Mouse (Mus musculus) midbrain, postnatal 0 days (tissue): ENCODE data around the gene Fbxl21. TPM values are rescaled to one million over a fixed set of nuclear protein-coding genes. Genes with fewer than 3 reads are reported as not detected.

Source experiments
- ATAC-seq: fragments of 200-750 bp; cut with Nextera tagmentation; 2 replicates; pipeline ENCODE4 v1.8.0; 2017; ENCODE audit warnings: moderate number of reproducible peaks, mild to moderate bottlenecking, moderate TSS enrichment, moderate library complexity; ENCODE audit not compliant: low FRiP score
- DNase-seq: peaks from one replicate; pipeline ENCODE4 v3.0.0-alpha.2; 2015; ENCODE audit warnings: low spot score
- H3K27ac ChIP-seq: fragments of 300-500 bp; sonication (generic); 2 replicates; pipeline ENCODE4 v1.5.1; 2014; ENCODE audit warnings: low read depth, mild to moderate bottlenecking, low read length, mixed read lengths
- H3K27me3 ChIP-seq: fragments of 300-500 bp; sonication (generic); 2 replicates; pipeline ENCODE4 v1.6.1; 2014; ENCODE audit warnings: low read length, control low read depth, mixed read lengths; ENCODE audit not compliant: insufficient read depth
- H3K36me3 ChIP-seq: fragments of 300-500 bp; sonication (generic); 2 replicates; pipeline ENCODE4 v1.6.1; 2014; ENCODE audit warnings: low read length, control low read depth, mixed read lengths; ENCODE audit not compliant: insufficient read depth
- H3K4me1 ChIP-seq: fragments of 300-500 bp; sonication (generic); 2 replicates; pipeline ENCODE4 v1.6.1; 2014; ENCODE audit warnings: mild to moderate bottlenecking, control low read depth, antibody characterized with exemption, low read length, mixed read lengths; ENCODE audit not compliant: insufficient read depth
- H3K4me2 ChIP-seq: fragments of 300-500 bp; sonication (generic); 2 replicates; pipeline ENCODE4 v1.6.1; 2014; ENCODE audit warnings: low read depth, mild to moderate bottlenecking, low read length, mixed read lengths; ENCODE audit not compliant: poor library complexity, severe bottlenecking
- H3K4me3 ChIP-seq: fragments of 300-500 bp; sonication (generic); 2 replicates; pipeline ENCODE4 v1.5.1; 2014; ENCODE audit warnings: low read depth, mild to moderate bottlenecking, low read length, moderate library complexity
- H3K9ac ChIP-seq: fragments of 300-500 bp; sonication (generic); replicated peaks from 2 replicates; pipeline ENCODE4 v1.6.1; 2014; ENCODE audit warnings: mild to moderate bottlenecking, low read length, moderate library complexity, mixed read lengths; ENCODE audit not compliant: poor library complexity, severe bottlenecking
- H3K9me3 ChIP-seq: fragments of 300-500 bp; sonication (generic); 2 replicates; pipeline ENCODE4 v1.6.1; 2016; ENCODE audit warnings: low read length, control low read depth
- CTCF ChIP-seq: IDR thresholded peaks from 2 replicates; pipeline ENCODE4 v1.5.1; 2016; ENCODE audit warnings: antibody characterized with exemption, mild to moderate bottlenecking
- WGBS: fragments of 180-500 bp; shearing (Covaris S2); extraction: QIAGEN DNeasy Blood & Tissue Kit; methylation state at CpG from one replicate; pipeline ENCODE4 v1.1.7; 2014; 5-methylcytosine and 5-hydroxymethylcytosine counted together
- polyA plus RNA-seq: library from polyadenylated mRNA; unstranded; fragments of >200 nt; fragmentation: Nextera tagmentation; extraction: Ambion mirVana; gene quantifications from 2 replicates; pipeline ENCODE4 v1.2.1, GENCODE M21; 2015
- total RNA-seq: library from RNA; depleted of rRNA; stranded (reverse); fragments of >200 nt; gene quantifications from 2 replicates; pipeline ENCODE4 v1.2.3, GENCODE M21; 2014

Gene Fbxl21
- total and polyA plus RNA-seq, 2 experiments from 2014 or later: 4.3 to 7.2 TPM

- WGBS: 64% methylated on average over 1 of the region's 1 CpGs
- Histone ChIP-seq H3K27me3 (no peaks in the 10 kb centered on the region), H3K27ac (no peak overlapping the region), H3K4me1 (0 out of 2 replicates have a peak, but pooled peaks cover 2% of the 10 kb centered on the region), H3K36me3 (no peaks in the 10 kb centered on the region), H3K4me2 (no peak overlapping the region), H3K9me3 (no peaks in the 10 kb centered on the region), H3K4me3 (no peak overlapping the region), H3K9ac (no peak overlapping the region)
- DNase-seq (no peak), ATAC-seq (no peak)
- TF ChIP-seq CTCF: no peak
These were observed 28.3 kb downstream of the Fbxl21 start for GRCm38 (mm10) chr13:56550574-56550973.

GRCm38 (mm10) chr13:56551661-56552060 is 29.4 kb downstream of the Fbxl21 start:
- DNase-seq (no peak), ATAC-seq (no peak)
- TF ChIP-seq CTCF: no peak
- WGBS: 85% methylated on average over 6 of the region's 6 CpGs
- no peak overlapping the region for H3K27ac ChIP-seq
- no peaks in the 10 kb centered on the region for H3K36me3 ChIP-seq
- no peak overlapping the region for H3K9ac ChIP-seq
- no peak overlapping the region for H3K4me3 ChIP-seq
- H3K4me1 ChIP-seq: 0 out of 2 replicates have a peak, but pooled peaks cover 2% of the 10 kb centered on the region
- H3K9me3 ChIP-seq: no peaks in the 10 kb centered on the region
- no peak overlapping the region for H3K4me2 ChIP-seq
- no peaks in the 10 kb centered on the region for H3K27me3 ChIP-seq

GRCm38 (mm10) chr13:56553923-56554322 is 31.7 kb downstream of the Fbxl21 start:
- Histone ChIP-seq H3K9ac (no peak overlapping the region), H3K36me3 (no peaks in the 10 kb centered on the region), H3K4me3 (no peak overlapping the region), H3K4me2 (no peak overlapping the region), H3K4me1 (0 out of 2 replicates have a peak, but pooled peaks cover 2% of the 10 kb centered on the region), H3K9me3 (no peaks in the 10 kb centered on the region), H3K27me3 (no peaks in the 10 kb centered on the region), H3K27ac (no peak overlapping the region)
- WGBS: 61% methylated on average over 2 of the region's 2 CpGs
- TF ChIP-seq CTCF: no peak
- ATAC-seq (no peak), DNase-seq (no peak)

GRCm38 (mm10) chr13:56554409-56554808 is 32.1 kb downstream of the Fbxl21 start:
- TF ChIP-seq CTCF: peak; percentile 79
- no peaks in the 10 kb centered on the region for H3K9me3 ChIP-seq
- DNase-seq (peak; percentile 81), ATAC-seq (no peak)
- WGBS: 6% methylated on average over 2 of the region's 2 CpGs
- H3K9ac ChIP-seq: no peak overlapping the region
- H3K4me3 ChIP-seq: no peak overlapping the region
- no peaks in the 10 kb centered on the region for H3K27me3 ChIP-seq
- H3K4me2 ChIP-seq: no peak overlapping the region
- 0 out of 2 replicates have a peak, but pooled peaks cover 2% of the 10 kb centered on the region for H3K4me1 ChIP-seq
- H3K36me3 ChIP-seq: no peaks in the 10 kb centered on the region
- H3K27ac ChIP-seq: no peak overlapping the region

- no peak overlapping the region for H3K4me2 ChIP-seq
- H3K36me3 ChIP-seq: no peaks in the 10 kb centered on the region
- peak; percentile 74 for DNase-seq
- WGBS: 0% methylated on average over 1 of the region's 1 CpGs
- no peak overlapping the region for H3K9ac ChIP-seq
- no peaks in the 10 kb centered on the region for H3K9me3 ChIP-seq
- TF ChIP-seq CTCF: peak; percentile 73
- no peak for ATAC-seq
- H3K4me1 ChIP-seq: 0 out of 2 replicates have a peak, but pooled peaks cover 2% of the 10 kb centered on the region
- H3K27me3 ChIP-seq: no peaks in the 10 kb centered on the region
- H3K27ac ChIP-seq: no peak overlapping the region
- H3K4me3 ChIP-seq: no peak overlapping the region
These were observed 33.7 kb downstream of the Fbxl21 start for GRCm38 (mm10) chr13:56555957-56556356.

GRCm38 (mm10) chr13:56556701-56557100 is 34.4 kb downstream of the Fbxl21 start:
- H3K9me3 ChIP-seq: no peaks in the 10 kb centered on the region
- TF ChIP-seq CTCF: no peak
- no peak overlapping the region for H3K27ac ChIP-seq
- no peaks in the 10 kb centered on the region for H3K27me3 ChIP-seq
- ATAC-seq (no peak), DNase-seq (no peak)
- no peaks in the 10 kb centered on the region for H3K36me3 ChIP-seq
- no peak overlapping the region for H3K4me2 ChIP-seq
- 0 out of 2 replicates have a peak, but pooled peaks cover 2% of the 10 kb centered on the region for H3K4me1 ChIP-seq
- no peak overlapping the region for H3K4me3 ChIP-seq
- WGBS: 87% methylated on average over 3 of the region's 3 CpGs
- no peak overlapping the region for H3K9ac ChIP-seq
